Mouse (Mus musculus) lung, postnatal 0 days (tissue): ENCODE measurements around the gene Rpp25l.

ENCODE experiments used
- CTCF ChIP-seq: IDR thresholded peaks from 2 replicates; pipeline ENCODE4 v1.5.1; 2016; ENCODE audit warnings: antibody characterized with exemption, mild to moderate bottlenecking
- EP300 ChIP-seq: IDR thresholded peaks from 2 replicates; pipeline ENCODE4 v1.6.1; 2016; ENCODE audit warnings: antibody characterized with exemption, mild to moderate bottlenecking, control low read depth

GRCm38 (mm10) chr4:41715082-41715481, 1.7 kb upstream of the Rpp25l start:
- TF ChIP-seq CTCF: no peak
- no peak for TF ChIP-seq EP300
